Mouse (Mus musculus) yolk sac, embryonic 10.5 days (tissue): ENCODE results near the gene Peli3.

Source experiments
- DNase-seq: peaks from one replicate; pipeline ENCODE4 v3.0.0-alpha.2; 2017; ENCODE audit warnings: low spot score

Peli3 gene

DNA sequence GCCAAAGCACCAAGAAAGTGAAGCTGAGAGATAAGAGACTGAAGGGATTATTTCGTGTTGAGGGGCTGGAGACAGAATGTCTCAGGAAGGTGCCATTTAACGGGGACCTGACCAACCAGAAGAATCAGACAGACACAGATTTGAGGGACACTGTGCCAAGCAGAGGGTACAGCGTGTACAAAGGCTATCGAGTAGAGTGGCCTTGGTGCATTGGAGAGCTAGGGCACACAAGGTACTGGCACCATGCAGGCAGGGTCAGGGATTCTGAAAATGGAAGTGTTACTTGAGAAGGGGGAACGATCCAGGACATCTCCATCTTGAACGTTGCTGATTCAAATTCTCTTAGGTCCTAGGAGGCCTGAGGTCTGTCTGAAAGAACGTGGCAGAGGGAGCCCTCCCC lies 33.6 kb downstream of the Peli3 start:
- DNase-seq = no peak

DNA sequence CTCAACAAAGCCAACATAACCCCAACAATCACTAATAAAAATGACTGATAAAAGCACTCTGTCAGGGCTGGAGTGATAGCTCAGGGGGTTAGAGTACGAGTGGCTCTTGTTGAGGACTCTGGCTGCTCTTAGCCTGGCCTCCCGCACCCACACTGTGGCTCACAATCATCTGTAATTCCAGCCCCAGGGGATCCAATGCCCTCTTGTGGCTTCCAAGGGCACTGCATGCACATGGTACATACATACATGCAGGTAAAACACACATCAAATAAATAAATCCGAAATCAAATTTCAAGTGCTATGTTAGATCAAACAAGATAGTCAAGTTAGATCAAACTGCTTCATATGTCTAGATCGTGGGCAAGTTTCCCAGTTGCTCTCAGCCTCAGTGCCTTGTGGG lies 34.8 kb downstream of the Peli3 start:
- DNase-seq = no peak

DNA sequence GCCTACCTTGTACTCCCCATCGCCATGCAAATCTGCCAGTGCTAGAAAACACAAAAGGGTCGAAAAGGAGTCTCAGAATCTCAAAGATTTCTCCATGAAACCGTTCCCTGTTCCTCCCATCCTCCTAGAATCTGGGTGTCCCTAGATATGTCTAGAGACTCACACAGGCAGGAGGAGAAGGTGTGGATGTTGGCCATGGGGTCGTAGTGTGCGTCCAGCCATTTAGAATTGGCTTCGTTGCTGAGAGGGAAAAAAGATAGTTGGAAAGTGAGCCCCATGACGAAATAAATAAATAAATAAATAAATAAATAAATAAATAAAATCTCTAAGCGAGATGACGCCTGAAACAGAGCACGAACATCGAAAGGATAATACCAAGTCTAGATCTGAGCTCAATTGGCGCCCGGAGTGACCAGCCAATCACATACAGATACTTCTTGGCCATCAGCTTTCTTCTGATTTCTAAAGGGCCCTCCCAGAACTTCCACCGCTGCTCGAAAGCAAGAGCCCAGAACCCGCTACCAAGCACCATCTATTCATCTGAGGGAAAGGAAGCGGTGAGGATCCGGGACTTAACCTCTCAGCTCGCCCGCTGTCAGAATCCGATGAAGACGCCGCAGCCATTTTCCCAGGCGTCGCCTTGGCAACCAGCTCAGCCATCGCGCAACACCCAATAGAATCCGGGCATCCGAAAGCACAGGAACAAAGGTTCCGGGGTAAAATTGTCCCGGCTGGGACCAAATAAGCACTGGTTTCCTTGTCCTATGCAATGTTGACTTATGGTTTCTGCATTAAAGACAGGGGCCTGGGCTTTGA lies 36.7 kb downstream of the Peli3 start, which contains the start of gene Bbs1:
Bbs1 (minus strand) TSS at position 650 of the 816 bp plus-strand sequence.
- DNase-seq = peak; percentile 71

DNA sequence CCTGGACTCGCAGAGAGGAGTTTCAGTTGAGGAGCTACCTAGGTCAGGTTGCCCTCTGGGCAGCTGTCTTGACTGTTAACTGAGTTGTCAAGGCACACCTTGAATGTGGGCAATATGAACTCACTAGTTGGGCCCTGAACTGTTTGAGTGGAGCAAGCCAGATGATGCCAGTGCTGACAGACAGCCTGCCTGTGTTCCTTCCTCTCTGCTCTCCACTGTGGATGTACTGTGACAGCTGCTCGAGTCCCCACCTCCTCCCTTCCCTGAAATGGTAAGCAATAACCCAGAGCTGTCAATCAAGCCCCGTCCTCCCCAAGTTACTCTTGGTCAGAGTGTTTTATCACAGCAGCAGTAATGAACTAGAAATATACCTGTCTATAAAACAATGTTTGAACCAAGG lies 43.0 kb downstream of the Peli3 start:
- no peak for DNase-seq

DNA sequence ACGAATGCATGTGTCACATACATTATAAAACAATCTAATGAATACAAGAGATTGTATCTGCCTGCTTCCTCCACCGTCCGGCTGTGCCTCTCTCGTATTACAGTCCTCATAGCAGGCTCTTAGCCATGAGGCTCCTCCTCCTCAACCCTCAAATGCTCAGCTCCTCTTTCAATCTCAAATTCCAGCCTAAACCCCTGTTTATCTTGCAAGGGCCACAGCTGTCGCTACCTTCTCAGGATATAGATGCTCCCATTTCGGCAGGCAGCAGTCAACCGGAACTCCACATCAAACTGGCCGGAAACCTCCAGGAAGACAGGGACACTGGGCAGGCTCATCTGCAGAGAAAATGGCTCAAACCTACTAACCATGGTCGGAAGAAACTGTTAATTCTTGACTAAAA lies 44.0 kb downstream of the Peli3 start:
- DNase-seq = no peak

DNA sequence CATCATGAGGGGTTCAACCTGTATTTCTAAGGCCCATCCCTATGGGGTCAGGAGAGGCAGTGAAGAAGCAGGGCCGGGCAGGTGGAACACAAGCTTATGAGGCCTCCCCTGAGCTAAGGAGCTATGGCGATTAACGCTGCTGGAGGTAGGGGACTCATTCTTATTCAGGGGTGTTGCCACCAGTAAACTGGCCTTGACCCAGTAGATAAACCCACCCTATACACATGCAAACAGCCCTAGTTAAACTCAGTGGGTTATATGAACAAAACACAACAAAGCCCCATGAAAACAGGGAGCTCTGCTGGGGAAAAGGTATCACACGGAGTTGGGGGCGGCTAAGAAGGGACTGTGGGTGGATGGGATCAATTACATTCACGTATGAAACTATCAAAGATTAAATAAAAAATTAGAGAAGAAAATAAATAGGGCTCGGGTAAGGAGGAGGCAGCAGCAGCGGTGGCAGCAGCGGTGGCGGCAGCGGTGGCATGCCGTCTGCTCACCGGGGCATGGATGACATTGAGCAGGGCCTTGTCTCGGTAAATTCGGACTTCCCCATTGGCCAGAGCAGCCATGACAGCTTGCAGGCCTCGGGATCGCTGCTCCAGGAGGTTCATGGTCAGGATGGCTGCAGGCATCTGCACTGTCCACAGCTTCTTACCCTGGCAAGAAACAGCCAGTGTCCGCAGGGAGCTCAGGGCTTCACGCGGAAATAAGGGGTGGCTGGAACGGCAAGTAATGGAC lies 46.0 kb downstream of the Peli3 start:
- no peak for DNase-seq

DNA sequence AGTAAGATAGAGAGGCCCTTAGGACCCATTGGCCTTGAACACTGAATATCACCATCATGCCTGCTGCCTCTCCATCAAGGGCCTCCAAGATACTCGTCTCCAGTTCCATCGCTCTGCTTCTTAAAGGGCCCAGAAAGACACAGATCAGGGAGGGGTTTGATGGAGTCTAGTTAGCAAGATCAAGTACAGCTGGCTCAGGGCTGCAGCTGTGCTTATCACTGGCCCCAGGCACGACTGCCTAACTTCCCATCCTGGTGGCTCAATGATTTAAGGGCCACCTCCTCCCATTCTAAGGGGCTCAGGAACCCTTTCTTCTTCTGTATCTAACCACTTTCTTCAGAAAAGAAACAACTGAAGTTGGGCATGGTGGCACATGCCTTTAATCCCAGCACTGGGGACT lies 51.1 kb downstream of the Peli3 start:
- no peak for DNase-seq

DNA sequence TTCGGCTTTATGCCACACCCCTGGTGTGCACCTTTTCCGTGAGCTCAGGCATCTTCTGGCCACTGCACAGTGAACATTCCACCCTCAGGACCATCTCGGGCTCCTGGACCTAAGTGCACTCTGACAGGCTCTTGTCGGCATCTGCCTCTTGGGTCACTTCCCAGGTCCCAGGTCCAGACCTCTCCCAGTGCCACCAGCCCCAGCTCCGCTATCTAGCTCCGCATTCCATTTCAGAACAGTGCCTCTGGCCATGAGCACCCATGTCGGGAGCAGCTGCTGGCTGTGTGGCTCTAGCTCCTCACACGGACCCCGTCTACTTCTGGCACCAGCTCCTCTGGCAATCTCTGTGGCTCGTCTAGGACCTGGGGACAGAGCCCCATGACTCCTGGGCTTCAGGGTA lies 53.1 kb downstream of the Peli3 start:
- DNase-seq = no peak

DNA sequence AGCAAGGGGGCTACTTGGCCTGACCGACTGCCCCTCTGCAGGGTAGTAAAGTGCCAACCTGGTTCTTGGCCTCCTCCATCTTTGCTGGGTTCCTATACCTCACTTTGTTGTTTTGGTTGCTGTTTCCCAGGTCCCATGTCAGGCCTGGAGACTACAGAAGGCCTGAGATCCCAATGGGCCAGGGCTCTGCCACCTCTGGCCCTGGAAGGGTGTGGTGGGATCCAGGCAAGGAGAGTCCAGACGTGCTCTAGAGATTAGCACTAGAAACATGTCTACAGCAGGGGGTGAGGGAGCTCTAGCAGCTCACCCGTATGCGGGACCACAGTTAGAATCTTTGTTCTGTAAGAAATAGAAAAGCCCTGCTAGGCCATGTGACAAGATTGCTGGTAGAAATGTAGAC lies 59.0 kb downstream of the Peli3 start:
- DNase-seq = no peak
